Mouse (Mus musculus): ENCODE data around the gene Dlg4. TPM values are rescaled to one million over a fixed set of nuclear protein-coding genes. Genes with fewer than 3 reads are reported as not detected.
A peak's percentile ranks its signal among the peaks of the same experiment; 100 is the strongest.
"Not testable (repeated sequence)": the region's sequence is repeated elsewhere in the genome, so short reads cannot be mapped to it uniquely, and the experiment has no call there.

Dlg4 gene
- total and polyA plus RNA-seq, 2 experiments from 2014 or later: 14.3 to 230 TPM

DNA sequence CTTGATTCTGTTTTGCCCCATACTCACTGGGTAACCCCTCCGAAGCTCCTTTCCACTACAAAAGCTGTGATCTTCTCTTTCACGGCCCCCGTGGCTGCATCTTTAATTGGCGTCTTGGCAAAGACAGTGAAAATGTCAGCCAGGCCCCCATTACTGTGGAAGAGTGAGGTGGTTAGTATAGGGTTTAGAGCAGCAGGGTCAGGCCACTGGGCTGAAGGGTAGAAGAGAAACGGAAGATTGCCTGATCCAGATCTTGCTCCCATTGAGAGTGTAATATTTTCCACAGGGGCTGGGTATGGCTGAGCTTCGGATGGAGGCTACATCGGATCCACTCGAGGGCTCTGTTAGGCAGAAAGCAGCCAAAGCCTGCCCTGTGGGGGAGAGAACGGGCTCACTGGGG lies 3.8 kb upstream of the Dlg4 start:
- Histone ChIP-seq H3K27ac (ENCODE audit: low read depth, low read length) (no peak overlapping the region), H3K4me2 (ENCODE audit: low read depth) (no peak overlapping the region), H3K4me1 (ENCODE audit: insufficient read depth) (peaks cover 13% of the 10 kb centered on the region), H3K9ac (no peak overlapping the region), H3K4me3 (ENCODE audit: low read depth, low read length) (no peak overlapping the region), H3K27me3 (ENCODE audit: insufficient read depth, low read length) (no peaks in the 10 kb centered on the region), H3K9me3 (ENCODE audit: low read length) (no peaks in the 10 kb centered on the region), H3K36me3 (ENCODE audit: insufficient read depth) (peaks cover 55% of the 10 kb centered on the region)
- DNase-seq (no peak), ATAC-seq (no peak)
- WGBS: 81% methylated on average over 9 of the region's 9 CpGs
- TF ChIP-seq CTCF (IDR thresholded peaks at IDR 0.05; ENCODE audit: low read depth): no peak

DNA sequence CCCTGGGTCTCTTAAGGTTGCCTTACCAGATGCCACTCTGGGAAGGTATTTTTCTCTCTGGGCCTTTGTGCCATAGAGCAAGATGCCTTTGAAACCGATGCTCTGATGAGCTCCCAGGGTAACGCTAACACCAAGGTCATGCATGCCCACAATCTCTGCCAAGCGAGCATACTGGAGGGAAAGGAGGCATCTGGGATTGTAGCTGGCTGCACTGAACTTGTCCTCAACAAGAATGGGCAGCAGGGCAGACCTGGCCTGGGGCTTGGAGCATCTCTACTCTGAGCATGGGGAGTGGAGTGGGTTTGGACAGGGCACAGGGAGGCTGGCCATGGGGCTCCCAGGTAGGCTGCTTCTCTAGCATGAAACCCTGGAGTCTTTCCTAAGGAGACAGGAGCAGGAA lies 3.3 kb upstream of the Dlg4 start:
- H3K9ac ChIP-seq: no peak overlapping the region
- H3K4me1 ChIP-seq (ENCODE audit: insufficient read depth): peaks cover 15% of the 10 kb centered on the region
- no peak overlapping the region for H3K4me2 ChIP-seq (ENCODE audit: low read depth)
- peaks cover 50% of the 10 kb centered on the region for H3K36me3 ChIP-seq (ENCODE audit: insufficient read depth)
- no peak for ATAC-seq
- no peak overlapping the region for H3K27ac ChIP-seq (ENCODE audit: low read depth, low read length)
- DNase-seq: no peak
- H3K27me3 ChIP-seq (ENCODE audit: insufficient read depth, low read length): no peaks in the 10 kb centered on the region
- no peaks in the 10 kb centered on the region for H3K9me3 ChIP-seq (ENCODE audit: low read length)
- 93% methylated on average over 3 of the region's 3 CpGs for WGBS
- no peak overlapping the region for H3K4me3 ChIP-seq (ENCODE audit: low read depth, low read length)
- TF ChIP-seq CTCF (IDR thresholded peaks at IDR 0.05; ENCODE audit: low read depth): no peak

DNA sequence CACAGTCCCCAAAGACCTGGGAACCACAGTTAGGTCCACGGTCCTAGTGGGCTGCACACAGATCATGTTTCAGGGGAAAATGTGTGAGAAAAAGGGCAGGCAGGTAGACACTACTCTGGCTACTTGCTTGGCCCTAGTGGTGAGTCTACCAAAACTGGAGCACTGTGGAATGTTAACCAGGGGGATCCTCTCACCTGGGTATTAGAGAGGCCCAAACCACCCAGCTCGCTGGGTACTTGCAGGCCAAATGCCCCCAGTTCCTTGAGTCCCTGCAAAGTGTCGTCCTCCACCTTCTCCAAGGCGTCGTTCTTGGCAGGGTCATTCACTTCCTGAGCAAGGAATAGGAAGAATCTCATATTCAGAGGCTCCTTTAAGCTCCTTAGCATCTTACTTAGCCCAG lies 2.7 kb upstream of the Dlg4 start:
- ATAC-seq (no peak), DNase-seq (no peak)
- Histone ChIP-seq H3K9ac (no peak overlapping the region), H3K9me3 (ENCODE audit: low read length) (no peaks in the 10 kb centered on the region), H3K36me3 (ENCODE audit: insufficient read depth) (peaks cover 44% of the 10 kb centered on the region), H3K27ac (ENCODE audit: low read depth, low read length) (no peak overlapping the region), H3K27me3 (ENCODE audit: insufficient read depth, low read length) (no peaks in the 10 kb centered on the region), H3K4me2 (ENCODE audit: low read depth) (no peak overlapping the region), H3K4me1 (ENCODE audit: insufficient read depth) (peaks cover 15% of the 10 kb centered on the region), H3K4me3 (ENCODE audit: low read depth, low read length) (no peak overlapping the region)
- 56% methylated on average over 5 of the region's 5 CpGs for WGBS
- TF ChIP-seq CTCF (IDR thresholded peaks at IDR 0.05; ENCODE audit: low read depth): no peak

DNA sequence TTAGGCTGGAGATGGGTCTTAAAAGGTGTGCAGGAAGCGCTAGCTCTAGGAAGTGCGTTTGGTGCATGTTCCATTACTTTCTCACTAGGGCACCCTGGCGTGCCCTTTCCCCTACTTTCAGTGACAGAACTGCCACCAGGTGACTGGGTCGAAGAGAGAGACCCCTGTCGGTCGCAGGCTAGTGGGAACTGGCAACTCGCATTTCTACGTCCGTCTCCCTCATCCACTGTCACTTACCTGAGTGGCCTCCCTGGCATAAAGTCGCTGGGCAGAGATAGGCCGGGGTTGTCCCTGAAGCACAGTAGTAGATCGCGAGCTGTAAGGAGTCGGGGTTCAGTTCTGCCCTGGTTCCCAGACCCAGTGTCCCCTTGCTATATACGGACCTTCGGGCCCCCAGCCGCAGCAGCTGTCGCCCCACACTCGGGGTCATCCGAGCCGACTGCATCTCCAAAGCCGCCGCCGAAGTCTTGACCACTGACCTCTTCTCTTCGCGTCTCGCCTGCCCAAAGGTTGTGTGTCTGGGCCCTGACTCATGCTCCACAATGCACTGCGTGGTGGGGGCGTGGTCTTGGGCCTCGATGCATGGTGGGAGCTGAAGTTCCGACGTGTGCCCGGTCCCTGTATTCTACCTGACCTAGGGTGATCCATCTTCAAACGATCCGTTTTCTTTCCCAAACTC lies 1.7 kb upstream of the Dlg4 start, which contains the start of gene Acadvl:
TSS of gene Acadvl (minus strand) at position 532 of the 679 bp plus-strand sequence.
- Histone ChIP-seq H3K9ac (peak within 1 kb of the TSS; percentile 69), H3K36me3 (ENCODE audit: insufficient read depth) (peaks cover 34% of the 10 kb centered on the region), H3K4me1 (ENCODE audit: insufficient read depth) (peaks cover 19% of the 10 kb centered on the region), H3K9me3 (ENCODE audit: low read length) (no peaks in the 10 kb centered on the region), H3K4me2 (ENCODE audit: low read depth) (peak within 1 kb of the TSS; percentile 78), H3K27me3 (ENCODE audit: insufficient read depth, low read length) (no peaks in the 10 kb centered on the region), H3K27ac (ENCODE audit: low read depth, low read length) (peak within 1 kb of the TSS; percentile 55), H3K4me3 (ENCODE audit: low read depth, low read length) (peak within 1 kb of the TSS; percentile 54)
- 1% methylated on average over 35 of the region's 35 CpGs for WGBS
- TF ChIP-seq CTCF (IDR thresholded peaks at IDR 0.05; ENCODE audit: low read depth): peak; percentile 64
- peak; percentile 84 for ATAC-seq
- DNase-seq: peak; percentile 83

DNA sequence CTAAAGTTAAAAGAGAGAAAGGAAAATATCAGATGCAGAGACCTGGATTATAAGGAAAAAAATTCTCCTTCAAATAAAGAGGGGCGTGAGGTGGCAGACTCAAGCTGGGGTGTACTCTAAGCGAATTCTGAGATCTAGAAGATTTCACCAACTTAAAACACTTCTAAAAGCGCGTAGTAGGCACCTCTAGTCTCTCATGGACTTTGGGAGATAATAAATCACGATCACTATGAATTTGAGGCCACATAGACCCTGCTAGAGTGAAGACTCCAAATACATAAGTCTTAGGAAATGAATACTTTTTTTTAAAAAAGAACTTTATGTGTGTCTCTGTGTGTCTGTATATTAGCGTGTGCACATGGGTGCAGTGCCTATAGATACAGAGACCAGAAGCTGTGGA lies 1.1 kb upstream of the Dlg4 start:
- H3K4me3 ChIP-seq (ENCODE audit: low read depth, low read length): peak overlapping the region; percentile 54

DNA sequence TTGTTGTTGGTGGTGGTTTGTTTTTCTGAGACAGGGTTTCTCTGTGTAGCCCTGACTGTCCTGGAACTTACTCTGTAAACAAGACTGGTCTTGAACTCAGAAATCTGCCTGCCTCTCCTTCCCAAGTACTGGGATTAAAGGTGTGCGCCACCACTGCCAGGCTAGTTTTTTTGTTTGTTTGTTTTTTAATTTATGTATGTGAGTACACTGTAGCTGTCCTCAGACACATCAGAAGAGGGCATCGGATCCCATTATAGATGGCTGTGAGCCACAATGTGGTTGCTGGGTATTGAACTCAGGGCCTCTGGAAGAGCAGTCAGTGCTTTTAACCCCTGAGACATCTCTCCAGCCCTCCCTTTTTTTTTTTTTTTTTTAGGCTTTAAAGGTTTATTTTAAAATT lies 565 bp upstream of the Dlg4 start:
- 71% methylated on average over 2 of the region's 2 CpGs for WGBS
- peaks cover 26% of the 10 kb centered on the region for H3K4me1 ChIP-seq (ENCODE audit: insufficient read depth)
- DNase-seq: not testable (repeated sequence)

More for the DNA sequence above, 1.1 kb upstream of the Dlg4 start:
- Histone ChIP-seq H3K4me2 (ENCODE audit: low read depth) (peak overlapping the region; percentile 78), H3K4me1 (ENCODE audit: insufficient read depth) (peaks cover 25% of the 10 kb centered on the region), H3K27ac (ENCODE audit: low read depth, low read length) (no peak overlapping the region), H3K9ac (no peak overlapping the region), H3K36me3 (ENCODE audit: insufficient read depth) (peaks cover 28% of the 10 kb centered on the region), H3K9me3 (ENCODE audit: low read length) (no peaks in the 10 kb centered on the region), H3K27me3 (ENCODE audit: insufficient read depth, low read length) (no peaks in the 10 kb centered on the region)
- ATAC-seq (no peak), DNase-seq (no peak)
- TF ChIP-seq CTCF (IDR thresholded peaks at IDR 0.05; ENCODE audit: low read depth): no peak
- 68% methylated on average over 6 of the region's 6 CpGs for WGBS

DNA sequence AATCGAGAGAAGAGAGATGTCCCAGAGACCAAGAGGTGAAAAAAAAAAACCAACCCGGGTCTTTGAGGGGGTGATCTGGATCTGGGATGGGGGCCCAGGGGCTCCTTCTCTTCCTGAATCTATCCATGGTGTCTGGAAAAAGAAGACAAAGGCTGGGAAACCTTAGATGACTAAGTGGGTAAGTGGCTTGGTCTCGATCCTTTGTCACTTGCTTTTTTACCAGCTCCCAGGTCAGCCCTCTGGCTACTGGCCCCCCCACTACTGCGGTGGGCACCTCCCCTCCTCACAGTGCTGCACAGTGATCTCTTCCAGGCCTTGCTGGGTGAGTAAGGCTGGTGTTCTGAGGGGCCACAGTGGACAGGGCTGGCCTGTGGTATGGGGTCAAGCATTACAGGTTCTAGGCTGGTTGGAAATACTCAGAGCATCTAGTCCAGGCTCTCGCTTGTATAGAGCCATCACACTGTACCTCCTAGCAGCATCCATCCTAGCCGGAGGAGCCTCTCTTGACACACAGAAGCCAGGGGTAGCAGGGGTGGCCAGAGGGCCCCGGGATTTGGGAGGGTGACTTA lies 541 bp downstream of the Dlg4 start:
- DNase-seq (no peak), ATAC-seq (no peak)
- Histone ChIP-seq H3K4me1 (ENCODE audit: insufficient read depth) (peaks cover 31% of the 10 kb centered on the region), H3K36me3 (ENCODE audit: insufficient read depth) (peaks cover 11% of the 10 kb centered on the region), H3K9ac (peak overlapping the region; percentile 88), H3K9me3 (ENCODE audit: low read length) (no peaks in the 10 kb centered on the region), H3K4me3 (ENCODE audit: low read depth, low read length) (peak overlapping the region; percentile 84), H3K27me3 (ENCODE audit: insufficient read depth, low read length) (no peaks in the 10 kb centered on the region), H3K4me2 (ENCODE audit: low read depth) (peak overlapping the region; percentile 80), H3K27ac (ENCODE audit: low read depth, low read length) (peak overlapping the region; percentile 96)
- no peak for TF ChIP-seq CTCF (IDR thresholded peaks at IDR 0.05; ENCODE audit: low read depth)
- WGBS: 22% methylated on average over 7 of the region's 7 CpGs

More for the DNA sequence above, 565 bp upstream of the Dlg4 start:
- not testable (repeated sequence) for H3K9ac ChIP-seq; H3K4me3 ChIP-seq (ENCODE audit: low read depth, low read length); H3K9me3 ChIP-seq (ENCODE audit: low read length); H3K4me2 ChIP-seq (ENCODE audit: low read depth); ATAC-seq; H3K27me3 ChIP-seq (ENCODE audit: insufficient read depth, low read length); H3K27ac ChIP-seq (ENCODE audit: low read depth, low read length)
- H3K36me3 ChIP-seq (ENCODE audit: insufficient read depth): peaks cover 23% of the 10 kb centered on the region

Data from forebrain, postnatal 0 days (tissue).